Mouse (Mus musculus) kidney, adult 8-10 months (tissue): ENCODE measurements at regions not wholly inside any gene's neighbourhood (a gene's known extent, or its start where the extent isn't known, plus 50 kb on each side); places are given as distances from the start of the nearest gene placed in this dataset.
"Not testable (repeated sequence)": the region's sequence is repeated elsewhere in the genome, so short reads cannot be mapped to it uniquely, and the experiment has no call there.

Experiments
- DNase-seq, 2 experiments: peaks; one replicate each; pipeline ENCODE4 v3.0.0; 2022

- no peak for DNase-seq
Observed at GRCm38 (mm10) chr13:20039590-20039989, 50.8 kb upstream of the Elmo1 start.

- peak in 1 of 2 experiments; percentile 9 for DNase-seq
Observed at GRCm38 (mm10) chr13:20038463-20038862, 51.9 kb upstream of the Elmo1 start.

GRCm38 (mm10) chr13:20037436-20037835 is 53.0 kb upstream of the Elmo1 start:
- no peak for DNase-seq

DNA sequence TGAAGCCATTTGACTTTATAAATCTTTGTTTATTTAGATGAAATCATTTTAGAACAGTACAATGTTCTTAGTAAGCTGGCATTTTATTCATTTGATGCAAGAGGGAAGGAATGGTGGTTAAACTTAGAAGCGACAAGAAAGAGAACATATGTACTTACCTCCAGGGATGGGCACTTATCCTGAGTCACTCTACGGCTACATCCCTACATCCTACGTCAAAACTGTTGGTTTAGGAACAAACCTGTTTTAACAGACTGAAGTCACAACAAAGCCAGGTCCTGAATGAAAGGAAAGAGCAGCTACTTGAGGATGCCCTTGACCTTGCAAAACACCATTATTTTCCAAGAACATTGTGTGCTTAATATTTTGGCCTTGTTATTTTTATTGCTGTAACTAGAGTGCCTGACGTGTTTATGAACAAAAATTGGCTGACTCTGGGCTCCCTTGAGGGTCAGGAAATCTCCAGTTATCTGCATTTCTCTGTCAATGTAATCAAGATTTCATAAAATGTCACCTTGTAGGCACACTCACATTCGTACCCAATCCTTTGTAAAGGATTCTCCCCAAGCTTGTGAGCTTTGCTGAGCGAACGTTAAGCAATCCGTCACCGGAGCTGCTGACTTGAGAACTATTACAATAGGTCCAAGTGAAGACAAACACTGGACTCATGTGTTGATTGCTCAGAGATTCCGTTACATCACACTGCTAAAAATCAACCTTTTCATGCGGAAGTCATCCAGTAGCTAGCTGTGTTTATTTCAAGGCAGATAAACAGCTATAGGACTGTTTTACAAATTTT is 56.3 kb upstream of the Elmo1 start:
- no peak for DNase-seq

DNA sequence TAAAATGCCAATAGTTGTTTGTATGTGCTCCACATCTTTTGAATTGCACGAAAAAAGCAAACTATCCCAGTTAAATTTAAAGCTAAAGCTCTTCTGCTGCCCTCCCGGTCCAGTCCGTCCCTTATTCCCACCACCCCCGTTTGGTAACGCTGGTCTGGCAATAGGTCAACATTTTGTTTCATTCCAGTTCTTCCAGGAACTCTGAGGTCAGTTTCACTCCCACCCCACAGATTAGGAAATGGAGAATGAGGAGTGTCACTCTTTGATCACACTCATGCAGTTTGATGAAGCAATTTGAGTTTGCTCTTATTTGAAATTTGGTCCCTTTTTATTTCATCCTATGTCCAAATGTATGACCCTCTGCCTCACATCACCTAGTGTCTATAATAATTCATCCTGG is 58.7 kb upstream of the Elmo1 start:
- DNase-seq, result no peak

DNA sequence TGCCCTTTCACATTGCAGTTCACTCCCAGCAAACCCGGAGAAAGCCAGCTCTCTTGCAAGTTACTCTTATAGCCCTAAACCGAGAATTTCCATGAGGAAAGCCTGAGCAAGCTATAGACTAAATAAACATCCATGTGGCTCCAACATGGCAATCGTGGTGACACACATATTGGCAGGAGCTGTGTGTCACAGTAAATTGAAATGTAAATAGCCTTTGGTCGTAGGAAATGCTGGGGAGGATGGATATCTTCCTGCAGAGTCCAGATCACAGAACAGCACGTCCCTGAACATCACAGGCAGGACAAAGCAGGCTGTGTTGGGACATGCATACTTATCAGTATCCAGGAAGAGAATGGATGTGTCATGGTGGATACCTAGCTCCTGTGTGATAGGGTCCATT is 59.3 kb upstream of the Elmo1 start:
- no peak for DNase-seq

GRCm38 (mm10) chr13:20026612-20027011 is 63.8 kb upstream of the Elmo1 start:
- DNase-seq, result no peak

GRCm38 (mm10) chr13:20016454-20016853 is 73.9 kb upstream of the Elmo1 start:
- not testable (repeated sequence) for DNase-seq

DNA sequence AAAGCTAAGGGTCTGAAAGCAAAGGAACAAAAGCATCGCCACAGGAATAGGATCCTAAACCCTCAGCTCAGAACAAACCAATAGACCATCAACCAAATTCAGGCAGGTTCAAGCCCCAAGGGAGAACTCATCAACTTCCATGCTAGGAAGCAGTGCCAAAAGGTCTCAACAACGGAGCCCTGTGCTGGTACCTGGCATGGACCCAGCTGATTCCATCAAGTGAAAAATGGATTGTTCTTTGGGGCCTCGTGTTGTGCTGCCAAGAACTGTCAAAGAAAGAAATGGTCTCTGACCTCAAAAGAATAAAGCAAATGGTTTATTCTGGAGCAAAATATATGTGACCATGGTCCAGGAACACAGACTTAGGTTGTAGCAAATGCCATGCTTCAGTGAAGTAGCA is 77.8 kb upstream of the Elmo1 start:
- peak in 1 of 2 experiments; percentile 2 for DNase-seq

DNA sequence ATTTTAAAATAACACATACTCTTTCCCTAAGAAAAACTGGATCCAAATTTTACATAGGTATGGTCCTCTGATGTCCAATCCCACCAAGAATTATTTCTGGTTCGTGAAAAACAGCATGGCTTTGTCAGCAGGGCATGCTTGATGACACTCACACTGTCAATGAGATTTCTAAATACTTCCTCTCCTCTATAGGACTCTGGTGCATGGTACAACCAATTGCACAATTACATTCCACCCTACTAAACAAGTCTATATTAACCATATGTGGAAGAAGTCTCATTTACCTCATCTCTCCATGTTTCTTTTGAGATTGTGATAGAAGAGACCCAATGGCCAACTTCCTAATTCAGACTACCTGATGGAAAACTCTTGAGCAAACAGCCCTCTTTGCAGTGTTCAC is 81.2 kb upstream of the Elmo1 start:
- DNase-seq, result no peak

- no peak for DNase-seq
Observed at GRCm38 (mm10) chr13:20007561-20007960, 82.8 kb upstream of the Elmo1 start.

DNA sequence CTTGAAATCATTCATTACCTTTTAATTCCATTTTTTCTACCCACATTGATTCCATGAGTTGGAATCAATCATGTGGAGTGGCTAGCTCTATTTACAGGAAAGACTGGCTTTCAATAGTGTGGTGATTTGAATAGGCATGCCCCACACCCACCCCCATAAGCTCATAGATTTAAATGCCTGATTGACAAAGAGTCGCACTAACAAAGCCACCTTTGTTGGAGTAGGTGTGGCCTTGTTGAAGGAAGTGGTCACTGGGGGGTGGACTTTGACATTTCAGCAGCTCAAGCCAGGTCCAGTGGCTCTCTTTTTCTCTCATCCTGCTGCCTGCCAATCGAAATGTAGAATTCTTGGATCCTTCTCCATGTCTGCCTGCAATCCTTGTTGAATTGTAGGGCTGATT is 92.8 kb upstream of the Elmo1 start:
- no peak for DNase-seq

- no peak for DNase-seq
Observed at GRCm38 (mm10) chr13:19975621-19976020, 114.8 kb upstream of the Elmo1 start.

DNA sequence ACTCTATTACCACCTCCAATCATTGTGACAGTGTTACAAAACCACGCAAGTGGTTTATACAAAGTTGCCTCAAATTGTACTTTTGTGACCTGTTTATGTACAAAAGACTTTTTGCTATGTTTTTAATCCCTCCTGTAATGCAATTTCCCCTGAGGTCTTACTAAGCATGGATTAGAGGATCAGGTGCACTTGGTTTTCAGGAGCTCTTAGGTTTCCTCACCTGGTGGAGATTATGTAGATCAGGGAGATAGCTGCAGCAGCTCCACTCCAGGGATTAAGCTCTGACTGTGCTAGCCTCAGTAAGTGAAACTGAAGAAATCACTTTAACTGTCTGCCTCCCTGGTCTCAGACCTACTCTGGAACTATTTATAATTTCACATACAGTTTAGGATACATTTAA is 123.8 kb upstream of the Elmo1 start:
- DNase-seq, result no peak

- DNase-seq, result no peak
Observed at GRCm38 (mm10) chr13:19963031-19963430, 127.4 kb upstream of the Elmo1 start.

DNA sequence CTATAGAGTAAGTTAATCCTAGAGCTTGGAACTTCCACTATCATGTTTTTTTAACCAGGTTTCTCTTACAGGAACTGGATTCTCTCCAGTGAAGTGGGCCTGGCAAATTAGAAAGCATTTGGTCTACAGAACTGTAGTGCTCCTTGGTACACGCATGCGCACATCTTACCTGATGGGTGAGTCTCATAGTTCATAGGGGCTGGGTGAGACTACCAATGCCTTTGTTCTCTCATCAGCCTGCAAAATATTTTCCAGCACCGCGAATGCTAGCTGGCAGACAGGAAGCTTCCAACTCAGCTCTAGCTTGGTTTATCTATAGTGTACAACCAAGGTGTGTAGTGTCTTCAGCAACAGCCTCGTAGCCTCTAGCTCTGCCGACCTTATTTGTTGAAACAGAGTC is 104.7 kb upstream of the Gpr141 start:
- no peak for DNase-seq

DNA sequence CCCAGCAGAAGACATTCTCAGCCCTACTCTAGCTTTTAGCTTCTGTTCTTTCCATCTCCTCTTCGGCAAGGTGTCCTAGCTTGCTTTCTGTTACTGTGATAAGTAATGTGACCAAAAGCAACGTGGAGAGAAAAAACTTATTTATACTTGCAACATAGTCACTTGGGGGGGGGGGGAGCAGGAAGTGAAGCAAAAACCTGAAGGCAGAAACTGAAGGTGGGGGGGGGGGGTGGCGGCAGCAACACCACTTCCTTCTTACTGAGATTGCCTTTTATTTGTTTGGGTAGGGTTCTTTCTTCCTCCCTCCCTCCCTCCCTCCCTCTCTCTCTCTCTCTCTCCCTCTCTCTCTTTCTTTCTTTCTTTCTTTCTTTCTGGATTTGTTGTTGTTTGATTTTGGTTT is 103.8 kb upstream of the Gpr141 start:
- DNase-seq, result no peak

DNA sequence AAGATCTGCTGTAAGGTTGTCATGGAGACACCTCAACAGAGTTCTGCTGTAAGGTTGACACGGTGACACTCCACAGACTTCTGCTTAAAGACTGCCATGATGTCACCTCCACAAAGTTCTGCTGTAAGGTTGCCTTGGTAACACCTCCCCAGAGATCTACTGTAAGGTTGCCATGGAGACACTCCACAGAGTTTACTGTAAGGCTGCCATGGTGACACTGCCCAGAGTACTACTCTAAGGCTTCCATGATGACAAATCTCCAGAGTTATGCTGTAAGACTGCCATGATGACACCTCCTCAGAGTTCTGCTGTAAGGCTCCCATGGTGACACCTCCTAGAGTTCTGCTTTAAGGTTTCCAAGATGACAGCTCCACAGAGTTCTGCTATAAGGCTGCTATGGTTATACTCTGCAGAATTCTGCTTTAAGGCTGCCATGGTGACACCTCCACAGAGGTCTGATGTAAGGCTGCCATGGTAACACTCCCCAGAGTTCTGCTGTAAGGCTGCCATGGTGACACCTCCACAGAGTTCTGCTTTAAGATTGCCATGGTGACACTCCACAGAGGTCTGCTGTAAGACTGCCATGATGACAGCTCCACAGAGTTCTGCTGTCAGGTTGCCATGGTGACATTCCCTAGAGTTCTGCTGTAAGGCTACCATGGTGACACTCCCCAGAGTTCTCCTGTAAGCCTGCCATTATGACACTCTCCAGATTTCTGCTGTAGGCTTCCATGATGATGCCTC is 97.2 kb upstream of the Gpr141 start:
- no peak for DNase-seq

DNA sequence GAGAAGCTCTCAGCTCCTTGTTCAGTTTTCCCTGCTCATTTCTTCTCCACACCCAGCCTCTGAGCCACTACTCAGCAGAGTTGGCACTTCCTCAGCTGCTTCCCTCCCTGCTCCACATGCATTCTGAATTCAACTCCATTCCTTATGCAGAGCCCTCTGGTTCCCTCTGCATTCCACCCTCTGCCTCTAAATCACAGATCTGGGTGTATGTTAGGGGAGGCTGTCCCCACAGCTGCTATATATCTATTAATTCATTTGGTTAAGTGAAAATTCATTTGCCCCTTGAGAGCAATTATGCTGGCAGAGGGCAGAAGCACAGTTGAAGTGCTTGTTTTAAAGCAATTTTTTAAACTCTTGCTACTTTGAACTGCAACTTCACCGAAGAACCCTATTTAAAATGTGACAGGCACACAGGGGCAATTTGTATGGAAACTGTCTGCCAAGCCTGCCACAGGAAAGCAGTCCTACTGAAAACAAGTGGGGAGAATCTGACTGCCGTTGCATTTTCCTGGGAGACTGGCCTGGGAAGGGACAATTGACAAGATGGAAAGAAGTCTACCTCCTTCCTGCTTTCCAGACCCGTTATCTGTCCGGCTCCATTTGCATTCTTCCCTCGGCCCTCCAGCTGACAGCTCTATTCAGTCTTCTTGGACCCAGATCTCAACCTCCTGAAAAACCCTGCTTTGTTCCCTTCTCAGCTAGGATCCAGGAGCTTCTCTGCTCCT is 88.0 kb upstream of the Gpr141 start:
- no peak for DNase-seq

DNA sequence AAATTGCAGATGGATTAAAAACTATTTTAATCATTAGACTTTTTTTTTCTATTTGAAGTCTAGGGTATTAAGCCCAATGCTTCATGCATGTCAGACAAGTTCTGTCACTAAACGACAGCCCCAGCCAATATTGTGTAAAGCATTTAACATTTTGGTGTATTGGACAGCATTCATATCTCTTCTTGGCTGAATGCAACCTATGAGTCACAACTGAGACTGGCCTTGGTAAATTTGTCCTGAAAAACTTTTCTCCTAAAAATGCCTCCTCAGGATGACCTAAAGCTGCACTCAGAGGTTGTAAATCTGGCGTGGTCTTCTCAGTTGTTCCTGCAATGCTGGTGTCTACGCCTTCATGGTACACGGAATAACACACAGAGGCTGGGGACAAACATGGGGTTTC is 78.7 kb upstream of the Gpr141 start:
- no peak for DNase-seq

- no peak for DNase-seq
Observed at GRCm38 (mm10) chr13:19897191-19897590, 73.1 kb upstream of the Gpr141 start.

DNA sequence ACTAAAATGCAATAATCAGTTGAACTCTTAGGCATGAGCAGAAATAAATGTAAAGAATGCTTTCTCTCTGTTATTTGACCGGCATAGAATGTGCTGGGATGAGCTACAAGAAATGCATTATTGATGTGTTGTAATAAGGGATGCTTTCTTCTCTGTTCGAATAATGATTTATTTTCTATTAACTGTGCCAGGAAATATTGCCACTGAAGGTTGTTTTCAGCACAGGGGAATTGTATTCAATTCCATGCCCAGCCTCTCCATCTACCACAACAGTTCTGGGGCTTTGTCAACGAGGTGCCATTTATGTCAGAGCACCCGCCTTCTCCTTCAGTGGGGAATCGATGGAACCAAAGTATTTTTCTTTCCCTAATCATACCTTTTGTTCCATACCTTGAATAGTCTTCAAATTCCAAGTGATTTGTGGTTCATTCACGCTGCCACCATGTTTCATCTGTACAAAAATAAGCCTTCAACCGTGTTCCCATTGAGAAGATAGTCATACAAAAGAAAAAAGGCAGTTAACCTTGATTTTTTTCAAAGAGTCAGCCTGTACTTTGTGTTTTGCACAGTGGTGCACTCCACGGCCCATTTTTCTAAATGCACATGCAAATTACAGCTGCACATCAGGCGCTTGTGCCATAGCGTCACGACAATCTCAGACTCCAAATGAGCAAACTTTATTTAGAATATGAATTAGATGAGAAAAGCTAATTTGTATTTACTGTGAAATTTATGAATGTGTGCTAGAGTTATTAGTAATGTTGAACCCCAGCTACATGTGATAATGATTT is 65.1 kb upstream of the Gpr141 start:
- DNase-seq, result no peak
